Mouse (Mus musculus) erythroblast, embryonic 14.5 days (primary cell): ENCODE measurements around the gene Gm49450.

Source experiments
- GATA1 ChIP-seq: IDR thresholded peaks from 2 replicates; pipeline ENCODE4 v1.6.1; 2012; ENCODE audit warnings: low read length, inconsistent platforms, mixed read lengths
- TAL1 ChIP-seq: IDR thresholded peaks from 3 replicates; pipeline ENCODE4 v1.6.1; 2012; ENCODE audit warnings: low read length, inconsistent platforms, mixed read lengths

DNA sequence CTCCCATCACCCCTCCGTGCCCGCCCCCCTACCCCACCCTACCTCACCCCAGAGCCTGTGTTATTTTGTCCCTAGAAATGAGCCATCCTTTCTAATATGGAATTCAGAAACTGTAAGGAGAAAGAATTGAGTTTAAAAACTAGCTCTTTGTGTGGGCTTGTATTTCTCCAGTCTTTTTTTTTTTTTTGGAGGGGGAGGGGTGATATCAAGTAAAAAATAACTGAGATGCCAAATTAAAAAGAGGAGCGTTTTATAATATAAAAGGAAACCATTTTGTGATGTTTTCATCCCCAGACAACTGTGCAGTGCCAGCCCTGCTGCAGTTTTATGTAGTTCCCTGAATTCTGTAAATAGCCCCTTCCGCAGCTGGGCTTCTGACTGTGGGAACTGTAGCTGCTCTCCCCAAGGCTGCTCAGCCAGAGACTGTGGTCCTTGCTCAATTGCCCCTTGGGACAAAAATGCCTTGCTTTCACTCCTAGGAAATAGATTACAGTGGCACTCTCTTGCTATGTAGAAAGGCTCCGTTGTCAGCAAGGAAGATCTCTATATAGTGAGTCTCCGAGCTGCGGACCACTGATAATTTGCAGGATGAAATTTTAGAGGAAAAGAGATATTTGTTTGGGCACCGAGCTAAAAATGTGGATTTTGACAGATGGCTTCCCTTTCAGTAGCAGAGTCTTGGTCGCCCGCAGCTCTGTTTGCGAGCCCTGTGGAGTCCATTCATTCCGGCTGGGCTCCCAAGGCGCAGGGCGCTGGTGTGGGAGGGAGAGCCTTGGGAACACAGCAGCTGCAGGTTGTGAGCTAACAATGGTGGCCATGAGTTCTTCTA lies 1.3 kb upstream of the Gm49450 start:
- TF ChIP-seq GATA1 (no peak), TAL1 (no peak)
